Mouse (Mus musculus) CD4-positive helper T cell, adult 2 months (primary cell): ENCODE data around the gene Cdc42se1.

Experiments
- DNase-seq: peaks from one replicate; pipeline ENCODE4 v3.0.0-alpha.2; 2012; ENCODE audit warnings: low read depth, missing footprints, low spot score

Gene Cdc42se1

GRCm38 (mm10) chr3:95223041-95223440 is 5.5 kb upstream of the Cdc42se1 start:
- peak; percentile 65 for DNase-seq

GRCm38 (mm10) chr3:95224295-95224694 is 4.2 kb upstream of the Cdc42se1 start:
- no peak for DNase-seq

GRCm38 (mm10) chr3:95227214-95227613 is 1.3 kb upstream of the Cdc42se1 start:
- no peak for DNase-seq

- DNase-seq, result peak; percentile 60
Observed at GRCm38 (mm10) chr3:95228894-95229780, 605 bp downstream of the Cdc42se1 start.

GRCm38 (mm10) chr3:95229781-95230494 is 1.4 kb downstream of the Cdc42se1 start:
- DNase-seq, result peak; percentile 38

- DNase-seq, result peak; percentile 41
Observed at GRCm38 (mm10) chr3:95230495-95231297, 2.2 kb downstream of the Cdc42se1 start.

GRCm38 (mm10) chr3:95231298-95232221 is 3.0 kb downstream of the Cdc42se1 start, which contains the start of gene Mllt11:
Mllt11 (minus strand) TSS chr3:95232171.
- DNase-seq, result peak; percentile 74

GRCm38 (mm10) chr3:95232771-95233170 is 4.2 kb downstream of the Cdc42se1 start:
- DNase-seq, result peak; percentile 26

- DNase-seq, result no peak
Observed at GRCm38 (mm10) chr3:95233303-95233980, 4.9 kb downstream of the Cdc42se1 start.

GRCm38 (mm10) chr3:95235386-95236301 is 7.1 kb downstream of the Cdc42se1 start:
- DNase-seq, result no peak

- DNase-seq, result no peak
Observed at GRCm38 (mm10) chr3:95237541-95238099, 9.1 kb downstream of the Cdc42se1 start.

- peak; percentile 33 for DNase-seq
Observed at GRCm38 (mm10) chr3:95239022-95239421, 10.5 kb downstream of the Cdc42se1 start.

- DNase-seq, result no peak
Observed at GRCm38 (mm10) chr3:95239971-95240370, 11.4 kb downstream of the Cdc42se1 start.

GRCm38 (mm10) chr3:95240900-95241299 is 12.4 kb downstream of the Cdc42se1 start:
- DNase-seq, result no peak

GRCm38 (mm10) chr3:95241498-95241897 is 13.0 kb downstream of the Cdc42se1 start, which contains the start of gene Gm128:
Gm128 (minus strand) TSS chr3:95241598.
- DNase-seq, result no peak

GRCm38 (mm10) chr3:95243086-95243485 is 14.6 kb downstream of the Cdc42se1 start:
- no peak for DNase-seq

- DNase-seq, result no peak
Observed at GRCm38 (mm10) chr3:95246465-95247231, 18.1 kb downstream of the Cdc42se1 start.
